Mouse (Mus musculus) neural tube, embryonic 13.5 days (tissue): ENCODE measurements at regions not wholly inside any gene's neighbourhood (a gene's known extent, or its start where the extent isn't known, plus 50 kb on each side); places are given as distances from the start of the nearest gene placed in this dataset. TPM values are rescaled to one million over a fixed set of nuclear protein-coding genes. Genes with fewer than 3 reads are reported as not detected.

Experiments used
- ATAC-seq: fragments of 200-750 bp; cut with Nextera tagmentation; 2 replicates; pipeline ENCODE4 v1.8.0; 2017; ENCODE audit warnings: low read depth, mild to moderate bottlenecking, moderate TSS enrichment, moderate library complexity
- H3K27ac ChIP-seq: fragments of 300-500 bp; sonication (generic); replicated peaks from 2 replicates; pipeline ENCODE4 v1.5.1; 2015; ENCODE audit warnings: moderate library complexity, mild to moderate bottlenecking, inconsistent platforms
- H3K27me3 ChIP-seq: fragments of 300-500 bp; sonication (generic); 2 replicates; pipeline ENCODE4 v1.6.1; 2015; ENCODE audit warnings: mild to moderate bottlenecking, inconsistent platforms
- H3K36me3 ChIP-seq: fragments of 300-500 bp; sonication (generic); 2 replicates; pipeline ENCODE4 v1.6.1; 2015; ENCODE audit warnings: mild to moderate bottlenecking, inconsistent platforms
- H3K4me1 ChIP-seq: fragments of 300-500 bp; sonication (generic); replicated peaks from 2 replicates; pipeline ENCODE4 v1.6.1; 2015; ENCODE audit warnings: inconsistent platforms
- H3K4me2 ChIP-seq: fragments of 300-500 bp; sonication (generic); 2 replicates; pipeline ENCODE4 v1.6.1; 2015; ENCODE audit warnings: inconsistent platforms, mild to moderate bottlenecking, moderate library complexity
- H3K4me3 ChIP-seq: fragments of 300-500 bp; sonication (generic); 2 replicates; pipeline ENCODE4 v1.5.1; 2015; ENCODE audit warnings: mild to moderate bottlenecking, inconsistent platforms
- H3K9ac ChIP-seq: fragments of 300-500 bp; sonication (generic); 2 replicates; pipeline ENCODE4 v1.6.1; 2015; ENCODE audit warnings: moderate library complexity, mild to moderate bottlenecking, inconsistent platforms
- H3K9me3 ChIP-seq: fragments of 300-500 bp; sonication (generic); 2 replicates; pipeline ENCODE4 v1.6.1; 2016; ENCODE audit warnings: inconsistent platforms
- WGBS: fragments of 180-500 bp; shearing (Covaris S2); methylation state at CpG from one replicate; pipeline ENCODE4 v1.1.7; 2015; 5-methylcytosine and 5-hydroxymethylcytosine counted together
- microRNA-seq: library from miRNA; unstranded; fragments of <30 nt; microRNA quantifications from one replicate; pipeline ENCODE4, GENCODE M21; 2016

- H3K4me2 ChIP-seq, result no peak overlapping the region
- no peak overlapping the region for H3K9ac ChIP-seq
- no peaks in the 10 kb centered on the region for H3K4me1 ChIP-seq
- ATAC-seq, result no peak
- WGBS, result 73% methylated on average over 2 of the region's 2 CpGs
- H3K36me3 ChIP-seq, result no peaks in the 10 kb centered on the region
- H3K9me3 ChIP-seq, result no peaks in the 10 kb centered on the region
- H3K27me3 ChIP-seq, result no peaks in the 10 kb centered on the region
- no peak overlapping the region for H3K4me3 ChIP-seq
- H3K27ac ChIP-seq, result no peak overlapping the region
These were observed 135.9 kb upstream of the Cr2 start for GRCm38 (mm10) chr1:195312426-195312825.

- Histone ChIP-seq H3K27me3 (no peaks in the 10 kb centered on the region), H3K27ac (no peak overlapping the region), H3K9me3 (no peaks in the 10 kb centered on the region), H3K4me2 (no peak overlapping the region), H3K4me3 (no peak overlapping the region), H3K36me3 (no peaks in the 10 kb centered on the region), H3K9ac (no peak overlapping the region), H3K4me1 (no peaks in the 10 kb centered on the region)
- 83% methylated on average over 2 of the region's 2 CpGs for WGBS
- no peak for ATAC-seq
These were observed 108.6 kb upstream of the Cr2 start for GRCm38 (mm10) chr1:195285076-195285475.

GRCm38 (mm10) chr1:195241496-195241895, 65.0 kb upstream of the Cr2 start:
- no peaks in the 10 kb centered on the region for H3K36me3 ChIP-seq
- 6% methylated on average over 30 of the region's 30 CpGs for WGBS

GRCm38 (mm10) chr1:195232658-195233057, 56.1 kb upstream of the Cr2 start:
- H3K4me3 ChIP-seq, result no peak overlapping the region
- 0 out of 2 replicates have a peak, but pooled peaks have one; percentile 27 for ATAC-seq

More at GRCm38 (mm10) chr1:195241496-195241895, 65.0 kb upstream of the Cr2 start:
- Histone ChIP-seq H3K4me1 (no peaks in the 10 kb centered on the region), H3K9ac (no peak overlapping the region), H3K27me3 (no peaks in the 10 kb centered on the region), H3K9me3 (no peaks in the 10 kb centered on the region), H3K4me3 (no peak overlapping the region), H3K27ac (no peak overlapping the region), H3K4me2 (no peak overlapping the region)
- no peak for ATAC-seq

GRCm38 (mm10) chr1:195227007-195227406, 50.5 kb upstream of the Cr2 start:
- H3K4me2 ChIP-seq, result no peak overlapping the region
- H3K4me1 ChIP-seq, result no peaks in the 10 kb centered on the region
- H3K36me3 ChIP-seq, result no peaks in the 10 kb centered on the region
- no peak for ATAC-seq
- H3K27me3 ChIP-seq, result no peaks in the 10 kb centered on the region
- H3K9ac ChIP-seq, result no peak overlapping the region
- 87% methylated on average over 2 of the region's 2 CpGs for WGBS
- H3K4me3 ChIP-seq, result no peak overlapping the region
- no peaks in the 10 kb centered on the region for H3K9me3 ChIP-seq
- no peak overlapping the region for H3K27ac ChIP-seq

More at GRCm38 (mm10) chr1:195232658-195233057, 56.1 kb upstream of the Cr2 start:
- Histone ChIP-seq H3K27me3 (no peaks in the 10 kb centered on the region), H3K36me3 (no peaks in the 10 kb centered on the region), H3K4me1 (no peaks in the 10 kb centered on the region), H3K9me3 (no peaks in the 10 kb centered on the region), H3K4me2 (no peak overlapping the region), H3K9ac (no peak overlapping the region), H3K27ac (no peak overlapping the region)

Small RNA genes lying in the stretch of these regions (microRNA-seq; reads per million reads assigned to microRNA genes)
- not detected for gene Gm24802
